Mouse (Mus musculus) heart, adult 8-10 months (tissue): ENCODE data around the gene Sugp2. TPM values are rescaled to one million over a fixed set of nuclear protein-coding genes. Genes with fewer than 3 reads are reported as not detected.
"Not testable (repeated sequence)": the region's sequence is repeated elsewhere in the genome, so short reads cannot be mapped to it uniquely, and the experiment has no call there.

Source experiments
- DNase-seq: peaks from one replicate; pipeline ENCODE4 v3.0.0; 2022; ENCODE audit warnings: low spot score
- total RNA-seq, 4 experiments: library from RNA; stranded (reverse); gene quantifications; 2 replicates each; pipeline ENCODE4 v1.2.4; 2022

The Sugp2 gene
- total RNA-seq, result 10 to 100 TPM; 39.4 to 47.4 (median 41.7) TPM

- DNase-seq, result peak; percentile 96
Observed at GRCm38 (mm10) chr8:70234080-70234780, at the start of gene Sugp2, which contains the start of gene Armc6. TSS of gene Sugp2 (plus strand) at chr8:70234226. TSS of gene Armc6 (minus strand) at chr8:70234466.

GRCm38 (mm10) chr8:70188707-70189106 lies 45.3 kb upstream of the Sugp2 start:
- DNase-seq, result no peak

GRCm38 (mm10) chr8:70193238-70193637 lies 40.8 kb upstream of the Sugp2 start:
- no peak for DNase-seq

- DNase-seq, result no peak
Observed at GRCm38 (mm10) chr8:70194191-70194590, 39.8 kb upstream of the Sugp2 start.

- no peak for DNase-seq
Observed at GRCm38 (mm10) chr8:70195762-70196161, 38.3 kb upstream of the Sugp2 start.

- no peak for DNase-seq
Observed at GRCm38 (mm10) chr8:70197603-70198002, 36.4 kb upstream of the Sugp2 start.

- no peak for DNase-seq
Observed at GRCm38 (mm10) chr8:70200098-70200681, 33.8 kb upstream of the Sugp2 start.

GRCm38 (mm10) chr8:70201417-70201816 lies 32.6 kb upstream of the Sugp2 start:
- DNase-seq, result no peak

- DNase-seq, result no peak
Observed at GRCm38 (mm10) chr8:70203072-70203471, 31.0 kb upstream of the Sugp2 start.

- no peak for DNase-seq
Observed at GRCm38 (mm10) chr8:70204757-70205156, 29.3 kb upstream of the Sugp2 start.

- no peak for DNase-seq
Observed at GRCm38 (mm10) chr8:70208130-70208529, 25.9 kb upstream of the Sugp2 start.

- DNase-seq, result no peak
Observed at GRCm38 (mm10) chr8:70210538-70210937, 23.5 kb upstream of the Sugp2 start.

- no peak for DNase-seq
Observed at GRCm38 (mm10) chr8:70211275-70211674, 22.8 kb upstream of the Sugp2 start.

- DNase-seq, result peak; percentile 32
Observed at GRCm38 (mm10) chr8:70211726-70212111, 22.3 kb upstream of the Sugp2 start.

- DNase-seq, result peak; percentile 98
Observed at GRCm38 (mm10) chr8:70212112-70213055, 21.6 kb upstream of the Sugp2 start, which contains the start of gene Slc25a42. TSS of gene Slc25a42 (minus strand) at chr8:70212305.

GRCm38 (mm10) chr8:70214411-70214810 lies 19.6 kb upstream of the Sugp2 start:
- no peak for DNase-seq

- DNase-seq, result no peak
Observed at GRCm38 (mm10) chr8:70215092-70215491, 18.9 kb upstream of the Sugp2 start.

- not testable (repeated sequence) for DNase-seq
Observed at GRCm38 (mm10) chr8:70216161-70216560, 17.9 kb upstream of the Sugp2 start.

GRCm38 (mm10) chr8:70216566-70216965 lies 17.5 kb upstream of the Sugp2 start:
- DNase-seq, result peak; percentile 70

- no peak for DNase-seq
Observed at GRCm38 (mm10) chr8:70217441-70217840, 16.6 kb upstream of the Sugp2 start.

GRCm38 (mm10) chr8:70219107-70219684 lies 14.8 kb upstream of the Sugp2 start:
- no peak for DNase-seq
